Mouse (Mus musculus) liver, embryonic 16.5 days (tissue): ENCODE measurements around the gene Wwtr1. TPM values are rescaled to one million over a fixed set of nuclear protein-coding genes. Genes with fewer than 3 reads are reported as not detected.

Experiments
- ATAC-seq: fragments of 200-750 bp; cut with Nextera tagmentation; 2 replicates; pipeline ENCODE4 v1.8.0; 2017; ENCODE audit warnings: low read depth, mild to moderate bottlenecking, moderate number of reproducible peaks, moderate library complexity
- H3K27ac ChIP-seq: fragments of 300-500 bp; sonication (generic); 2 replicates; pipeline ENCODE4 v1.5.1; 2014; ENCODE audit warnings: mild to moderate bottlenecking, low read length
- H3K27me3 ChIP-seq: fragments of 300-500 bp; sonication (generic); 2 replicates; pipeline ENCODE4 v1.6.1; 2014; ENCODE audit warnings: low read depth, low read length, mixed read lengths; ENCODE audit not compliant: control insufficient read depth, insufficient read depth
- H3K36me3 ChIP-seq: fragments of 300-500 bp; sonication (generic); 2 replicates; pipeline ENCODE4 v1.6.1; 2014; ENCODE audit warnings: mild to moderate bottlenecking; ENCODE audit not compliant: control insufficient read depth, insufficient read depth
- H3K4me1 ChIP-seq: fragments of 300-500 bp; sonication (generic); 2 replicates; pipeline ENCODE4 v1.6.1; 2014; ENCODE audit warnings: low read depth, low read length, mixed read lengths; ENCODE audit not compliant: control insufficient read depth
- H3K4me2 ChIP-seq: fragments of 300-500 bp; sonication (generic); 2 replicates; pipeline ENCODE4 v1.6.1; 2014; ENCODE audit warnings: low read depth, low read length, mixed read lengths
- H3K4me3 ChIP-seq: fragments of 300-500 bp; sonication (generic); 2 replicates; pipeline ENCODE4 v1.5.1; 2014; ENCODE audit warnings: low read depth, mild to moderate bottlenecking, low read length
- H3K9ac ChIP-seq: fragments of 300-500 bp; sonication (generic); 2 replicates; pipeline ENCODE4 v1.6.1; 2014; ENCODE audit warnings: low read depth, low read length
- H3K9me3 ChIP-seq: fragments of 300-500 bp; sonication (generic); replicated peaks from 2 replicates; pipeline ENCODE4 v1.6.1; 2016; ENCODE audit warnings: low read length; ENCODE audit not compliant: control insufficient read depth
- WGBS: fragments of 180-500 bp; shearing (Covaris S2); extraction: QIAGEN DNeasy Blood & Tissue Kit; methylation state at CpG from one replicate; pipeline ENCODE4 v1.1.7; 2014; ENCODE audit not compliant: insufficient replicate concordance; 5-methylcytosine and 5-hydroxymethylcytosine counted together
- polyA plus RNA-seq: library from polyadenylated mRNA; unstranded; fragments of >200 nt; fragmentation: Nextera tagmentation; extraction: Ambion mirVana; gene quantifications from 2 replicates; pipeline ENCODE4 v1.2.1, GENCODE M21; 2015

Wwtr1 gene
- polyA plus RNA-seq, 1 experiment from 2014 or later, result 1.5 TPM

DNA sequence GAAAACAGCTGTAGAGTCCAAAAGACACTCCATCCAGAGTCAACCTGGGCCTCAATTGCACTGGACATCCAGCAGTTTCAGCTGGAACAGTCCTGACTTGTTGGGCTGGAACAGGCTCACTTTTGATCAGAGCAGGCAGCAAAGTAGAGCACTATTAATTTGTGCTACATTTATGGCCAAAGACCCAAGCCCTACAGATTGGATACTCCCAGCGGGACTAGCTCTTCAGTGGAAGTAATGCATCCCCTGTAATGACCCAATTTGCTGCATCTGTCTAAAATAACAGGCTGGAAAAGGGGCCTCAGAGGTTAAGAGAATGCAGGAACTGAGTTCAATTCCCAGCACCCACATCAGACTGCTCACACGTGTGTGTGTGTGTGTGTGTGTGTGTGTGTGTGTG is 24.5 kb downstream of the Wwtr1 start:
- Histone ChIP-seq H3K9me3 (no peaks in the 10 kb centered on the region), H3K36me3 (no peaks in the 10 kb centered on the region), H3K9ac (no peak overlapping the region), H3K27me3 (no peaks in the 10 kb centered on the region), H3K4me3 (no peak overlapping the region), H3K27ac (no peak overlapping the region), H3K4me2 (no peak overlapping the region), H3K4me1 (no peaks in the 10 kb centered on the region)
- 58% methylated on average over 2 of the region's 2 CpGs for WGBS
- no peak for ATAC-seq

DNA sequence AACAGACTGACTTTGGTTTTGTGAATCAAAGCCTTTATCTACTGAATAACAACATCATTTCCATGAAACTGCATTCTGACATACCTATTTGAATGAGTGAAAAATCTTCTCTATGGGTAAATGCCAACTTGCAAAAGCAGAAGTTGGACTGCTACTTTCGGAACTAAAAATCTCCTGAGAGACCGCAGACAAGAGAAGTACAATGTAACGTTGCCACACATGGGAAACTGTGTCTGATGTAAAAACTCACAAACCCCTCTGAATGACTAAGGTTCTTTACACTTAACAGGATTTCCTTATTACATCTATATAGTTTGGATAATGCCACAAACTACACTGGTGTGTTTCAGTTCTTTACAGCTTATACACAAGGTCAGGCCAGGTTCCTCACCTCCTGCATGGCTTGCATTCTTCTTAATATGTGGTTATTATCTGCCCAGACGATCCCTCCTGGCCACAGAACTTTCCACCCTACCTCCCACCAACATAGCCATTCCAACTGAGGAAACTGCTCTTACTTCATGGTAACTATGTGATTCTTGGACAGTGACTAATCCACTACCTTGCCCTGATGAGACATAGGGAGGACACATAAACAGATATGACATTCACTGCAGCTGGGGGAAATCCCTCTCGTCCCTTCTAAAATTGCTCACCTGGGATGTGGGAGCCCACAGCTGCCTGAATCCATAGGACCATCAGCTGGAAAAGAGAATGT is 25.1 kb downstream of the Wwtr1 start:
- H3K36me3 ChIP-seq, result no peaks in the 10 kb centered on the region
- H3K27me3 ChIP-seq, result no peaks in the 10 kb centered on the region
- no peak overlapping the region for H3K27ac ChIP-seq
- WGBS, result 26% methylated on average over 5 of the region's 5 CpGs
- no peak for ATAC-seq
- no peak overlapping the region for H3K4me3 ChIP-seq
- no peak overlapping the region for H3K9ac ChIP-seq
- no peaks in the 10 kb centered on the region for H3K4me1 ChIP-seq
- H3K9me3 ChIP-seq, result no peaks in the 10 kb centered on the region
- no peak overlapping the region for H3K4me2 ChIP-seq

DNA sequence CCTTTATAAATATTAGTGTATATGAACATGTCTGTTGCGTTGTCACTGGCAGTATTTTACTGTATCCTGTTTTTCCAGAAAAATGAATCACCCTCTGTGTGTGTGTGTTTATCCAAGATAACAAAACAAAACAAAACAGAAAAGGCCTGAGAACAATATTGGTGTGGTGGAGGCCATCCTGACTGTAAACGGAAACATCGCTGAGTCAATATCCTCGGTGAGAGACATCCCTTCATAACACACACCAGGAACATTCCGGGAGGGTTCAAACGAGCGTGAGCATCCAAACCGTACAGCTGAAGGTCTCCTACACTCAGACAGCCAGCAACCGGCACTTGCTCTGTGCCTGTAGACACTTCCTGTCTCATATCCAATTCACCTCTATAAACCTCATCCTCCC is 31.6 kb downstream of the Wwtr1 start:
- Histone ChIP-seq H3K4me1 (no peaks in the 10 kb centered on the region), H3K27ac (no peak overlapping the region), H3K27me3 (no peaks in the 10 kb centered on the region), H3K36me3 (no peaks in the 10 kb centered on the region), H3K4me3 (no peak overlapping the region), H3K4me2 (no peak overlapping the region), H3K9me3 (no peaks in the 10 kb centered on the region), H3K9ac (no peak overlapping the region)
- WGBS, result 21% methylated on average over 9 of the region's 9 CpGs
- ATAC-seq, result peak; percentile 48; the same call in 1 of the 2 replicates

DNA sequence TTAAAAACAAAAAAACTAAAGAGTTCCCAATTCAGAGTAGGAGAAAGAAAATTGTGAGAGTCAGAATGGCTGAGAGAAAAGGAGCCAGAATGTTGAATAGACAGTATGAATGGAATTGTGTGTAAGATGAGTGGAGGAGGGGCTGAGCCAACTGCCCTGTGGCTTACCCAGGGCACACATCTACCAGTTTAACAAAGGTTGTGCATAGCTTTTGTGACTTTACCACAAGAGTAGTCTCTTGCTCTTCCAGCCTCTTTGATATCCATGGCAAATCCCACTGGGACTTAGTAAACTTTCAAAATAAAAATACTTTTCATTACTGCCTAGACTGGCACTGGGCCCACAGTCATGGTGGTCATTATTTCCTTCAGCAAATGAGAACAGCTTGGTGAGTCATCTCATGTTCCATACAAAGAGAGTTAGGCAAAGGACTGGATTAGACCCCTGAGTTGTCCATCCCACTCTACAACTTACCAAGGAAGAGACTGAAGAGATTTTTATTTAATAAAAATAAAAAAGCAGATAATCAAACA is 32.8 kb downstream of the Wwtr1 start:
- H3K27me3 ChIP-seq, result no peaks in the 10 kb centered on the region
- no peaks in the 10 kb centered on the region for H3K9me3 ChIP-seq
- H3K9ac ChIP-seq, result no peak overlapping the region
- H3K27ac ChIP-seq, result no peak overlapping the region
- H3K4me1 ChIP-seq, result no peaks in the 10 kb centered on the region
- no peak overlapping the region for H3K4me3 ChIP-seq
- H3K4me2 ChIP-seq, result no peak overlapping the region
- no peaks in the 10 kb centered on the region for H3K36me3 ChIP-seq
- ATAC-seq, result no peak

DNA sequence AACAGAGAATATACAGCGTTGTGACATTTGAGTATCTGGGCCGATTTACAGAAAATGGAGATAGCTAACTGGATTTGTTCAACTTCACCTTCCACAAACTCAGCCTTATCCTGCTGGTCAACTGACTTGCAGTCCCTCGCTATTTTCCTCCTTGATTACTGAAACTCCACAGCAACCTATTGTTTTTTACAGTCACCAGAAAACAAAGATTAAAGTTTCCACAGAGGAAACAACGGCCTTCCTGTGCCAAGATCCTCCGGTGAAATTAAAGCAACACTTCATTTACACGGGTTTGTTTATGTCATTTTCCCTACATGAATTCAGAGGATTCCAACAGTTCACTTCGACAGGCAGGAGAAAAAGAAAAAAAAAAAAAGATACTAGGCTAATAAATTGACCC is 34.5 kb downstream of the Wwtr1 start:
- no peaks in the 10 kb centered on the region for H3K27me3 ChIP-seq
- ATAC-seq, result no peak
- WGBS, result 51% methylated on average over 7 of the region's 7 CpGs
- H3K9ac ChIP-seq, result no peak overlapping the region
- no peak overlapping the region for H3K4me2 ChIP-seq
- H3K4me3 ChIP-seq, result no peak overlapping the region
- H3K4me1 ChIP-seq, result no peaks in the 10 kb centered on the region
- no peaks in the 10 kb centered on the region for H3K36me3 ChIP-seq
- H3K27ac ChIP-seq, result no peak overlapping the region
- no peaks in the 10 kb centered on the region for H3K9me3 ChIP-seq

DNA sequence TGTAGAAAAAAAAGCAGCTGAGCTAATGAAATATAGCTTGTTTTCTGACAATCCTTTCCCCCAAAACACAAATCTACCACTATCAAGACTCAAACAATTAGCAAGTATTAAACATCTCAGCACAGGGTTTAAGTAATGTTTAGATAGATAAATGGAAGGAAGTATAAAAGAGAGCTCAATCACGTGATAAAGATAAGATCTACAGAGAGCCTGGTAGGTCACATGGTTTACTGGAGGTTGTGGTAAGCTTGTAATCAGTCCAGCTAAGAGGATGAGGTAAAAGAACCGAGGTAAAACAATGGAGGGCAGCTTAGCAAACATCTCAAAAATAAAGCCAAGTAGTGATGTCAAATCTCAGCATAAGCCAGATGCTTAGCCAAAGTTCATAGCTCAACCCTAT is 35.2 kb downstream of the Wwtr1 start:
- Histone ChIP-seq H3K9me3 (no peaks in the 10 kb centered on the region), H3K36me3 (no peaks in the 10 kb centered on the region), H3K27me3 (no peaks in the 10 kb centered on the region), H3K27ac (no peak overlapping the region), H3K4me1 (no peaks in the 10 kb centered on the region), H3K4me2 (no peak overlapping the region), H3K9ac (no peak overlapping the region), H3K4me3 (no peak overlapping the region)
- ATAC-seq, result no peak
- WGBS, result 6% methylated on average over 2 of the region's 2 CpGs

DNA sequence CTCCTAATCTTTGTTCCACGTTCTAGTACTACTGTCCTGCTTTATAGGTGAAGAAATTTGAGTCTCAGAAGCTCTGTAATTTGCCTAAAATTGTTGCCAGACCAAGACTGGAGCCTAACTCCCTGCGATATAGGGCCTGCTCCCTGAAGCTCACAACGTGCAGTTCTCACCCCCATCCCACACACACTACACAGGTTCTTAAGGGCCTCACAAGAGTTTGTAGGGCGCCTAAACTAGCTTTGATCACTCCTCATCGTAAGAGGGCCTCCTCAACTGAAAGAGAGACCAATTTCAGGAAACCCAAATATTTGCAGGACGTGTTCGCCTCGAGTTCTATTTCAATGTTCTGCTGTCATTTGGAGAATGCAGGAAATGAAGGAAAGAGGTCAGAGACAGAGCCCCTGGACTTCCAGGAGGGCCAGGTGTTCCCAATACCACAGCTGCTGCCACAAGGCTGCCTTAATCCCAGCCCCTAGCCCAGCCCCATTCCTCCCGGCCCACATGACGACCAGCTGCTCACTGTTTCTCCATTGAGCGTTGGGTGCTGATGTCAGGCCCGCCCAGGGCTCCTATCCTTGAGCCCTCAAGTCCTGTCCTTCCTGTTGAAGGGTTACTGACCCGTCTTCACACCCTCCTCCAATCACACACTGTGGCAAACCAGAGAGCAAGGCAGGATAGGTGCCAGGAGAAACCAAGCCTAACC is 40.1 kb downstream of the Wwtr1 start:
- H3K4me3 ChIP-seq, result no peak overlapping the region
- no peak for ATAC-seq
- H3K9ac ChIP-seq, result no peak overlapping the region
- no peak overlapping the region for H3K27ac ChIP-seq
- H3K9me3 ChIP-seq, result no peaks in the 10 kb centered on the region
- 59% methylated on average over 13 of the region's 13 CpGs for WGBS
- H3K4me1 ChIP-seq, result no peaks in the 10 kb centered on the region
- no peaks in the 10 kb centered on the region for H3K36me3 ChIP-seq
- no peaks in the 10 kb centered on the region for H3K27me3 ChIP-seq
- H3K4me2 ChIP-seq, result no peak overlapping the region

DNA sequence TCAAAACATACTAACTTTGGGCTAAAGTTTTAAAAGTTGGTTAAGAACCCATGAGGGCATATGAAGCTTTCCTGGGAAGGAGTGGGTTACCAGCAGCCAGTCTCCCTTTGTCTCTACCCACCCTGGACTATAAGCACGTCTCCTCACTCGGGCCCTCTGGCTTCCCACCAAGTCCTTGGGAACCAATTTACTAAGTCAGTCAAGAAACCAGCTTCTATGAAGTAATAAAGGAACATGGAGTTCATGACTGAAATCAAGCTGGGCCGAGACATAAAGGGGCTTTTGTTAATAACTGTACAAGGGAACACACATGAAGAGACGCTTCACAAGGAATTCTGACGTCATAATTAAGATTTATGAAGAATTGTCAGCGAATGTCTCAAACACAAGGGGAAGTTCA is 41.3 kb downstream of the Wwtr1 start:
- no peak for ATAC-seq
- H3K9ac ChIP-seq, result no peak overlapping the region
- H3K9me3 ChIP-seq, result no peaks in the 10 kb centered on the region
- H3K4me2 ChIP-seq, result no peak overlapping the region
- H3K27ac ChIP-seq, result no peak overlapping the region
- H3K4me1 ChIP-seq, result no peaks in the 10 kb centered on the region
- no peaks in the 10 kb centered on the region for H3K36me3 ChIP-seq
- 73% methylated on average over 6 of the region's 6 CpGs for WGBS
- no peak overlapping the region for H3K4me3 ChIP-seq
- no peaks in the 10 kb centered on the region for H3K27me3 ChIP-seq

DNA sequence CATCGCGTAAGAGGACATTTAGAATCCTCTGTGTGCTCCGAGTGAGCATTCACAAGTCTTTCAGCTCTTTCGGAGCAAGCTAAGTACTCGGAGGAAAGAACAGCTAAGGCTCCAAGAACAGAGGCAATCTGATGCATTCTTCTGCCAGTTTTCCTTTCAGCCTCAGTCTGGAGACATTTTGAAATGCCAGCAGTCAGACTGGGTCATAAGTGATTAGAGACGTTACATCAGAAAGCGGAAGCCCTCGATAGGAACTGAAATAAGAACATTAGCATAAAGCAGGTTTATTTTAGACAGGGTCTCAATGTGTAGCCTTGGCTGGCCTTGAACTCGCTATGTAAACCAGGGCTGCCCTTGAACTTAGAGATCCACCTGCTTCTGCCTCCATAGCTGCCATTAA is 41.8 kb downstream of the Wwtr1 start:
- Histone ChIP-seq H3K27ac (no peak overlapping the region), H3K36me3 (no peaks in the 10 kb centered on the region), H3K4me1 (no peaks in the 10 kb centered on the region), H3K4me2 (no peak overlapping the region), H3K9me3 (no peaks in the 10 kb centered on the region), H3K27me3 (no peaks in the 10 kb centered on the region), H3K9ac (no peak overlapping the region), H3K4me3 (no peak overlapping the region)
- WGBS, result 67% methylated on average over 9 of the region's 9 CpGs
- no peak for ATAC-seq
